Mouse (Mus musculus) heart, adult 2 months (tissue): ENCODE results near the gene Mas1.

Experiments used
- CTCF ChIP-seq: fragments of 200-600 bp; IDR thresholded peaks from 2 replicates; pipeline ENCODE4 v1.8.1; 2022; ENCODE audit warnings: antibody characterized with exemption, mild to moderate bottlenecking, moderate library complexity
- EP300 ChIP-seq: fragments of 200-500 bp; IDR thresholded peaks from 2 replicates; pipeline ENCODE4 v1.6.1; 2011; ENCODE audit warnings: low read depth, low read length, control low read depth; ENCODE audit not compliant: insufficient read depth
- POLR2A ChIP-seq: fragments of 200-500 bp; IDR thresholded peaks from 2 replicates; pipeline ENCODE4 v1.6.1; 2011; ENCODE audit warnings: mild to moderate bottlenecking, low read depth, low read length, control low read depth; ENCODE audit not compliant: insufficient read depth

GRCm38 (mm10) chr17:12796633-12797032, 71.3 kb downstream of the Mas1 start:
- no peak for TF ChIP-seq POLR2A
- TF ChIP-seq CTCF: no peak
- TF ChIP-seq EP300: no peak
